Mouse (Mus musculus) liver (tissue): ENCODE data around the gene Prodh2.
"Not testable (repeated sequence)": the region's sequence is repeated elsewhere in the genome, so short reads cannot be mapped to it uniquely, and the experiment has no call there.

ENCODE experiments used
- DNase-seq: peaks from one replicate; pipeline ENCODE4 v3.0.0-alpha.2; 2020; ENCODE audit warnings: mixed read lengths

Gene Prodh2

GRCm38 (mm10) chr7:30490251-30490956 is 3.0 kb upstream of the Prodh2 start:
- peak; percentile 40 for DNase-seq

DNA sequence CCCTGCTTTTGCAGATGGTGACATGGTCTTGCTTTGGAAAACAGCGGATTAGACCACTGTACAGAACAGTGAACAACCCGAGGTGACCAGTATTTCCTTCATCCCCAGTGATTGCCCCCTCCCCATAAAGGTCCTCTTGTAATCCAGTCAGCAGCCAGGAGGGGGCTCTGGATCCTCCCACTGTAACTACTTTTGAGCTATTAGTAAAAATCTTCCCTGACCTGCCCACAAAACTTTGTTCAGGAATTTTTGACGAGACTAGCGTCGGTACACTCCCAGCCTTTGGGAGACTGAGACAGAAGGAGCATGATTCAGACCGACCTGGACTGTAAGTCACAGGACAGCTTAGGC is 2.5 kb upstream of the Prodh2 start:
- no peak for DNase-seq

- peak; percentile 77 for DNase-seq
Measured at GRCm38 (mm10) chr7:30492765-30493164, 657 bp upstream of the Prodh2 start.

DNA sequence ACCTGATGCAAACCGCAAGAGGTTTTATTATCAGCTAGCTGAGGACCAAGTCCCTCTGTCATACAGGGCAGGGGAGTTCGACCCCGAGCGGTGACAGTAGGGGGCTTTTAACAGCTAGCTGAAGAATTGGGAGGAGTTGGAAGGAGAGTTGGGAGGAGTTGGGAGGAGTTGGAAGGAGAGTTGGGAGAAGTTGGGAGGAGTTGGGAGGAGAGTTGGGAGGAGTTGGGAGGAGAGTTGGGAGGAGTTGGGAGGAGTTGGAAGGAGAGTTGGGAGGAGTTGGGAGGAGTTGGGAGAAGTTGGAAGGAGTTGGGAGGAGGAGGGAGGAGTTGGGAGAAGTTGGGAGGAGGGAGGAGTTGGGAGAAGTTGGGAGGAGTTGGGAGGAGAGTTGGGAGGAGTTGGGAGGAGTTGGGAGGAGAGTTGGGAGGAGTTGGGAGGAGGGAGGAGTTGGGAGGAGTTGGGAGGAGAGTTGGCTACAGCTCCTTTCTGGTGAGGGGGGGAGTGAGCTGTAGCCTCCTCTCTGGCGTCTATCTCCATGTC is 2.2 kb downstream of the Prodh2 start:
- not testable (repeated sequence) for DNase-seq

- DNase-seq, result not testable (repeated sequence)
Measured at GRCm38 (mm10) chr7:30501159-30501558, 7.7 kb downstream of the Prodh2 start.

DNA sequence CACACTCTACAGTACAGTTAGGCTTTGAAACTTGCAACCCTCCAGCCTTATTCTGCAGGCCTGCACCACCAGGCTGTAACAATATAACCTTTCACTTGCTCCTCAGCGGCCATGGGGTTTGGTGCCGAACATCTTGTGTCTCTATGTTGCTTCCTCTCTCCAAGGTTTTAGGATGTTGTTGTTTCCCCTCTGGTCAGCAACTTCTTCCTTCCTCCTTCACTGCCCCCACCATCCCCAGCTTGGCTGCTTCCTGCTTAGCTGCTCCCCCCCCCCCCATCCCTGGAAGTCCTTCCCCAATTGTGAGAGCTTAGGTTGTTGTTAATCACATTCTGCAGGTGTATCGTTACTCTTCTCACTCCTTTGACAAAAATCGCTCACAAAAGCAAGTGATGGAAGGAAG is 14.6 kb downstream of the Prodh2 start:
- DNase-seq, result no peak

- DNase-seq, result no peak
Measured at GRCm38 (mm10) chr7:30515003-30515760, 21.8 kb downstream of the Prodh2 start.

- no peak for DNase-seq
Measured at GRCm38 (mm10) chr7:30518325-30518724, 24.9 kb downstream of the Prodh2 start.

- DNase-seq, result no peak
Measured at GRCm38 (mm10) chr7:30520396-30520795, 27.0 kb downstream of the Prodh2 start.

GRCm38 (mm10) chr7:30520856-30521255 is 27.4 kb downstream of the Prodh2 start:
- DNase-seq, result no peak

- DNase-seq, result no peak
Measured at GRCm38 (mm10) chr7:30522871-30523270, 29.4 kb downstream of the Prodh2 start.

- no peak for DNase-seq
Measured at GRCm38 (mm10) chr7:30524487-30524886, 31.1 kb downstream of the Prodh2 start.

DNA sequence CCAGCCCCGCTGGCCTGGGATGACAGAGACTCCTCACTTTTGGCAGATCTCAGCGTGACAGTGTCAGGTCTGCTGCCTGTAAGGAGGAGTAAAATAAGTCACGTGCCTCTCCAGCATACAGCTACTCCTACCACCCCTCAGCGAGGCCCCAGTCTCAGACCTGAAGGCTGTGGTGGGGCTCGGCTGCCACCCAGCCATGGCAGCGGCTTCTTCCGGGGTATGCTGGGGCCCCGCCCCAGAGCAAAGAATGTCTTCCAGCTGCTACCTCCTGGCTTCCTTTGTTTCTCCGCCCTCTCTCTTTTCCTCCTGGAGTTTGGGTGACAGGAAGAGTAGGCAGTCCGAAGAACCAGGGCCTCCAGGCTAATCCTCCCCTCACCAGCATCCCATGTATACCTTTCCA is 32.5 kb downstream of the Prodh2 start:
- no peak for DNase-seq

DNA sequence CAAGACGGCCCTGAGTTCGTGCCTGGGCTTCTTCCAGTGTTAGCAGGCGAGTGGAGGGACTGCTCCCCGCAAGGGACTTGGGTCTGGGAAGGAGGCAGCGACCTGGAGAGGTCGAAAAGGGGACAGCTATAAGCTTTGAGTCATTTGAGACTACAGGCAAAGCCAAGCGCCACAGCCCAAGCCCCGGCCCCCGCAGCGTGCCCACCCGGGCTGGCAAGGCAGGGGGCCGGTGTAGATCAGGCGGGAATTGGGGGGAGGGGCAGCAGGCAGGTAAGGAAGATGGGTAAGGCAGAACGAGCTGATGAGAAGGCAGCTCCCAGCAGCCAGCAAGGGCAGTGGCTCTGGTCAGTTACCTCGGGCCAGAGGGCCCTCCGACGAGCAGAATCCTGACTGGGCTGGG is 33.0 kb downstream of the Prodh2 start:
- no peak for DNase-seq

DNA sequence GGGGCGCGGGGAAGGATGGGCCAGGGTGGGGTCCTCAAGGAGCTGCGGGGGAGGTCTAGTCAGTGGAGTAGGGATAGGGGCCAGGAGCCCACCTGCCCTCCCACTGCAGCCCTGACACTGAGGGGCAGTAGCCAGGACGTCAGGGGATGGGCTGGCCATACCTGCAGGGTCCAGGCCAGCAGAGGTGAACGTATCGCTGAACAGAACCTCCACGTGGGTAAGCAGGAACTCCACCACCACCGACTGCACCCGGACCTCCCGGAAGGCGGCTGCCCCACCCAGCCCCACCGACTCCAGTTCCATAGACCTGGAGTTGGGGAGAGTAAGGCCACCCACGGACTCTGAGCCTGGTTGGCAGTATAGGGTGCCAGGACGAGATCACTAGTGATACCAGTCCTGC is 33.6 kb downstream of the Prodh2 start:
- DNase-seq, result no peak

GRCm38 (mm10) chr7:30531291-30531815 is 37.9 kb downstream of the Prodh2 start:
- DNase-seq, result no peak

DNA sequence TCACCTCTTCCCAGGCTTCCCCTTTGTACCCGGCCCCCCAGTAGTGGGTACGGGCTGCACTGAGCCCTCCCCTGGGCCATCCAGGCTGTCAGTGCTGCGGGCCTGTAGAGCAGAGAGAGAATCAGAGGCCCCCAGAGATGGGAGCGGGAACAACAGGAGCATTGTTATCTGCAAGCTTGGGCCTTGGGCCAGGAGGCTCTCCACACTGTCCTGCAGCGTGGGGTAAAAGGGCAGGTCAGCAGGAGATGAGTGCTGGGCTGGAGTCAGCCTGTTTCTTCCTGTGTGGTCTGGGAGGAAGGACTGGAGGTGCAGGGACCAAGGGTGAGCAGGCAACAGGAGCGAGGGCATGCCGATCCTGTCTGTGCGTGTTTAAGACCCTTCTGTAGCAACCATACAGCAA is 39.5 kb downstream of the Prodh2 start:
- no peak for DNase-seq

DNA sequence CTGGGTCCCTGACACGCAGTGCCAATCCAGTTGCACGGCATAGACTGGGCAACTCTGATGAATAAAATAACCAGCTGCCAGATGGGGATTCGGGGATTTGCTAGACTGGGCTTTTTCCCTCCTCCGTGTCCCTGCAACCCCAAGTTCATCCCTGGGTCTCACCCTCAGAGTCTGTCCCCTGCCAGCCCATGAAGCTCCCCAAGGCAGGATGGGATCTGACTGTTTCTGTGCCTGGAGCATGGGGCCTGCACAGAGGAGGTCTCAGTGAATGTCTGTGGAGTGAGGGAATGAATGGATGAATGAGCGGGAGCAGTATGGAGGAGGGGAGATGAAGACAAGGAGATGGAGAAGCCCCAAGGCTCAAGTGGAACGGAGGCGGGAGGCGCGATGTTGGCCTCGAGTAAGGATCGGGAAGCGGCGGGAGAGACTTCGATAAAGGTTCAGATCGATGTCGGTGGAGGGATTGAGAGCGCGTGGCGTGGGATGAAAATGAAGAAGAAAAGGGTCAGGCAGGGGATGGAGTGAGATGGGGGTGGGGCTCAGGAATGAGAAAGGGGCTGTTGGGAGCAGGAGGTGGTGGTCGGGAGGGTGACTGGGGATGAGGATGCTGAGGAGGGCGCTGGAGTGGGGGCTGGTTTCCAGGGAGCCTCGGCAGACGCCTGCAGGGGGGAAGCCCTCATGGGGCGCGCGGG is 40.7 kb downstream of the Prodh2 start:
- no peak for DNase-seq

GRCm38 (mm10) chr7:30534633-30535577 is 41.5 kb downstream of the Prodh2 start, which contains the start of gene Arhgap33:
Gene Arhgap33 (minus strand): TSS chr7:30535060.
- DNase-seq, result peak; percentile 99

- DNase-seq, result no peak
Measured at GRCm38 (mm10) chr7:30540572-30540971, 47.1 kb downstream of the Prodh2 start.

- DNase-seq, result no peak
Measured at GRCm38 (mm10) chr7:30544327-30544726, 50.9 kb downstream of the Prodh2 start.

GRCm38 (mm10) chr7:30549880-30550279 is 56.5 kb downstream of the Prodh2 start:
- DNase-seq, result no peak
